Mouse (Mus musculus): ENCODE data around the gene Hs2st1. TPM values are rescaled to one million over a fixed set of nuclear protein-coding genes. Genes with fewer than 3 reads are reported as not detected.

Hs2st1 gene
- total and polyA plus RNA-seq, 2 experiments from 2014 or later, result 14.1 to 57.7 TPM

DNA sequence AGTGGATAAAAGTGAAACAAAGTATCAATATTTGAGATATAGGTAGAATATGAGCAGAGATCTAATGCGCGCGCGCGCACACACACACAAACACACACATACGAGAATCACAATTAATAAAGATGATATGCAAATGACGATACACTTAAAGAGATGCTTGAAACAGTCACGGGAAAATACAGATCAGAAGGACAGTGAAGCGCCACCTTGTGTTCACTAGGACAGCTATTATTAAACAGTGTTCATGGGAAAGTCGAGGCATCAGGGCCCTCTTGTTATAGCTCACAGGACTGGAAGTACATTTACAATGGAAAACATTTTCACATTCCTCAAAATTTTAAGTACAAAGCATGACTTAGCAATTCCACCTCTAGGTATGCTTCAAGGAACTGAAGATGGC lies 102.5 kb downstream of the Hs2st1 start:
- no peaks in the 10 kb centered on the region for H3K4me1 ChIP-seq (ENCODE audit: insufficient read depth)
- H3K27ac ChIP-seq (ENCODE audit: low read depth, low read length), result no peak overlapping the region
- H3K4me2 ChIP-seq (ENCODE audit: low read depth), result no peak overlapping the region
- no peaks in the 10 kb centered on the region for H3K27me3 ChIP-seq (ENCODE audit: insufficient read depth, low read length)
- H3K9ac ChIP-seq, result no peak overlapping the region
- DNase-seq, result peak; percentile 21
- no peak overlapping the region for H3K4me3 ChIP-seq (ENCODE audit: low read depth, low read length)
- H3K9me3 ChIP-seq (ENCODE audit: low read length), result no peaks in the 10 kb centered on the region
- TF ChIP-seq CTCF (IDR thresholded peaks at IDR 0.05; ENCODE audit: low read depth), result peak; percentile 65
- peaks cover 10% of the 10 kb centered on the region for H3K36me3 ChIP-seq (ENCODE audit: insufficient read depth)
- no peak for ATAC-seq
- 63% methylated on average over 10 of the region's 10 CpGs for WGBS

DNA sequence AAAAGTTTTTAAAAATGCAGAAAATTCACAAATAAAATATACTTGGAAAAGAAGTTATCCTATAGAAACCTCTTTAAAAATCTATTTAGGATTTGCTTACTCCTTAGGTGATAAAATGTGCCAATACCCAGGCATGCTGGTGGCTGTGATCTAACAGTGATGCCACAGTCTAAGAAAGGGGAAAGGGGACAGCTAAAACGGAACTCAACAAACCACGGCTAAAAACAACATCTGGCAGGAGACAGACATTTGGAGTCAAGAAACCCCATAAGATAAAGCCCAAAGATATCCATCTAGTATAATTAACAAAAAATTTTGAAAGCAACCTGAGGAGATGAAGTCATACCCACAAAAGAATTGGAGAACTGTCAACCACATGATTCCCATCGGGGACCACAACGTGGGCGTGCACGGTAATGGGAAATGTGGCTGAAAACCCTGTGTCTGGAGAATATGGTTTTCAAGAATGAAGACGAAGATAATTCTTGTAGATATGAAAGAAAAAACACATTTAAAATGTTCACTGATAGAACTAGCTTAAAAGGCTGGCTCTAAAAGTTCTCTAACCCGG lies 103.8 kb downstream of the Hs2st1 start:
- Histone ChIP-seq H3K9me3 (ENCODE audit: low read length) (no peaks in the 10 kb centered on the region), H3K27me3 (ENCODE audit: insufficient read depth, low read length) (no peaks in the 10 kb centered on the region), H3K4me2 (ENCODE audit: low read depth) (no peak overlapping the region), H3K36me3 (ENCODE audit: insufficient read depth) (peaks cover 12% of the 10 kb centered on the region), H3K27ac (ENCODE audit: low read depth, low read length) (no peak overlapping the region), H3K4me3 (ENCODE audit: low read depth, low read length) (no peak overlapping the region), H3K9ac (no peak overlapping the region), H3K4me1 (ENCODE audit: insufficient read depth) (no peaks in the 10 kb centered on the region)
- ATAC-seq (no peak), DNase-seq (no peak)
- WGBS, result 90% methylated on average over 8 of the region's 8 CpGs
- TF ChIP-seq CTCF (IDR thresholded peaks at IDR 0.05; ENCODE audit: low read depth), result no peak

DNA sequence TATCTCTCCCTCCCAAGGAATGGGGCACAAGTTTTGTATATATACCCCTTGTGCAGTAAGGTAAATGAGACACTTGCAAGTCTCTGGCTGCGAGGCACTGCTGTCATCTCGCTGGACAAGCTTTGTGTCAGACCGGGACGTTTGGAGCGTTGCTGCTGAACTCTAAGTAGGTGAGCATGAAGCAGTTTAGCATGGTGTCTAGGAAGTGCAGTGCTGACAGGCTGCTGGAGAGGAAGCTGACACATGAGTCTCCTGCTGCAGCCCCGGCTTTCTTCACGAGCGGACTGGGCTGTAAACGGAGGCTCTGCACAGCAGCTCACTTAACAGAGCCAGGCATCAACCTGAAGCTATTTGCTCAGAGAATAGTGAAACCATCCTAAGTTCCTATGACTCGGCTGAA lies 107.3 kb downstream of the Hs2st1 start:
- peaks cover 12% of the 10 kb centered on the region for H3K36me3 ChIP-seq (ENCODE audit: insufficient read depth)
- DNase-seq (no peak), ATAC-seq (no peak)
- H3K9ac ChIP-seq, result no peak overlapping the region
- TF ChIP-seq CTCF (IDR thresholded peaks at IDR 0.05; ENCODE audit: low read depth), result no peak
- H3K27ac ChIP-seq (ENCODE audit: low read depth, low read length), result no peak overlapping the region
- no peak overlapping the region for H3K4me2 ChIP-seq (ENCODE audit: low read depth)
- no peak overlapping the region for H3K4me3 ChIP-seq (ENCODE audit: low read depth, low read length)
- 91% methylated on average over 10 of the region's 10 CpGs for WGBS
- no peaks in the 10 kb centered on the region for H3K4me1 ChIP-seq (ENCODE audit: insufficient read depth)
- no peaks in the 10 kb centered on the region for H3K9me3 ChIP-seq (ENCODE audit: low read length)
- H3K27me3 ChIP-seq (ENCODE audit: insufficient read depth, low read length), result no peaks in the 10 kb centered on the region

GRCm38 (mm10) chr3:144460183-144460788 lies 109.7 kb downstream of the Hs2st1 start:
- 41% methylated on average over 5 of the region's 5 CpGs for WGBS
- peaks cover 12% of the 10 kb centered on the region for H3K36me3 ChIP-seq (ENCODE audit: insufficient read depth)
- H3K9ac ChIP-seq, result no peak overlapping the region
- no peak overlapping the region for H3K4me2 ChIP-seq (ENCODE audit: low read depth)
- no peaks in the 10 kb centered on the region for H3K27me3 ChIP-seq (ENCODE audit: insufficient read depth, low read length)
- TF ChIP-seq CTCF (IDR thresholded peaks at IDR 0.05; ENCODE audit: low read depth), result no peak
- H3K4me1 ChIP-seq (ENCODE audit: insufficient read depth), result no peaks in the 10 kb centered on the region
- no peak overlapping the region for H3K4me3 ChIP-seq (ENCODE audit: low read depth, low read length)
- H3K27ac ChIP-seq (ENCODE audit: low read depth, low read length), result no peak overlapping the region
- DNase-seq, result no peak
- ATAC-seq, result 0 out of 2 replicates have a peak, but pooled peaks have one; percentile 36
- no peaks in the 10 kb centered on the region for H3K9me3 ChIP-seq (ENCODE audit: low read length)

GRCm38 (mm10) chr3:144459285-144459697 lies 110.7 kb downstream of the Hs2st1 start:
- H3K4me3 ChIP-seq (ENCODE audit: low read depth, low read length), result no peak overlapping the region
- DNase-seq (no peak), ATAC-seq (peak; percentile 44; the same call in 1 of the 2 replicates)
- H3K4me2 ChIP-seq (ENCODE audit: low read depth), result no peak overlapping the region
- H3K4me1 ChIP-seq (ENCODE audit: insufficient read depth), result no peaks in the 10 kb centered on the region
- H3K9ac ChIP-seq, result no peak overlapping the region
- no peak for TF ChIP-seq CTCF (IDR thresholded peaks at IDR 0.05; ENCODE audit: low read depth)
- no peaks in the 10 kb centered on the region for H3K9me3 ChIP-seq (ENCODE audit: low read length)
- H3K36me3 ChIP-seq (ENCODE audit: insufficient read depth), result peaks cover 12% of the 10 kb centered on the region
- H3K27ac ChIP-seq (ENCODE audit: low read depth, low read length), result no peak overlapping the region
- 50% methylated on average over 8 of the region's 8 CpGs for WGBS
- no peaks in the 10 kb centered on the region for H3K27me3 ChIP-seq (ENCODE audit: insufficient read depth, low read length)

- no peaks in the 10 kb centered on the region for H3K27me3 ChIP-seq (ENCODE audit: insufficient read depth, low read length)
- peak; percentile 93 for ATAC-seq
- no peaks in the 10 kb centered on the region for H3K9me3 ChIP-seq (ENCODE audit: low read length)
- WGBS, result 52% methylated on average over 19 of the region's 19 CpGs
- peak; percentile 86 for DNase-seq
- peaks cover 1% of the 10 kb centered on the region; the same call in 1 of the 2 replicates for H3K36me3 ChIP-seq (ENCODE audit: insufficient read depth)
- no peak overlapping the region for H3K9ac ChIP-seq
- H3K4me1 ChIP-seq (ENCODE audit: insufficient read depth), result no peaks in the 10 kb centered on the region
- H3K4me3 ChIP-seq (ENCODE audit: low read depth, low read length), result no peak overlapping the region
- no peak overlapping the region for H3K4me2 ChIP-seq (ENCODE audit: low read depth)
- peak overlapping the region; percentile 36; the same call in 1 of the 2 replicates for H3K27ac ChIP-seq (ENCODE audit: low read depth, low read length)
- TF ChIP-seq CTCF (IDR thresholded peaks at IDR 0.05; ENCODE audit: low read depth), result peak; percentile 98
Observed at GRCm38 (mm10) chr3:144453701-144454430, 116.1 kb downstream of the Hs2st1 start.

DNA sequence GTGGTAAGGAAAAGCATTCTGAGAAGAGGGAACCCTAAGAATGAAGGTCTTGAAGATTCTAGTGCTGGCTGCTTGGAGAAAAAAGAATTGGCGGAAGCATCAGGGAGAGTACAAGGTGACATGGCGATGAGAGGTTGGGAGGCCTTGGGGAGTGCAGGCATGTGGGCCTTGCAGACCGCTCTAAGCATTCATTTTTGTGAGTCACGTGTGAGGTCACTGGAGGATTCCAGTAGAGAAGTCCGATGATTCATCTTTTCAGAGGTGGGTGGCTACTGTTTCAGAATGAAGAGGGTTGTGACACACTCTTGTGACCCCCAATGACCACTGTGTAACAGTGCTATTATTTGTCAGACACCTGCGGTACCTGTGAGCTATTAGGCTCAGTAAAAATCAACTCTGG lies 121.0 kb downstream of the Hs2st1 start:
- Histone ChIP-seq H3K27me3 (ENCODE audit: insufficient read depth, low read length) (no peaks in the 10 kb centered on the region), H3K36me3 (ENCODE audit: insufficient read depth) (peaks cover 9% of the 10 kb centered on the region; the same call in 1 of the 2 replicates), H3K4me3 (ENCODE audit: low read depth, low read length) (no peak overlapping the region), H3K27ac (ENCODE audit: low read depth, low read length) (no peak overlapping the region), H3K9me3 (ENCODE audit: low read length) (no peaks in the 10 kb centered on the region), H3K4me2 (ENCODE audit: low read depth) (no peak overlapping the region), H3K4me1 (ENCODE audit: insufficient read depth) (no peaks in the 10 kb centered on the region), H3K9ac (no peak overlapping the region)
- no peak for DNase-seq
- WGBS, result 96% methylated on average over 6 of the region's 6 CpGs
- no peak for ATAC-seq
- TF ChIP-seq CTCF (IDR thresholded peaks at IDR 0.05; ENCODE audit: low read depth), result no peak
